Mouse (Mus musculus) lung, postnatal 0 days (tissue): ENCODE results near the gene Vmn1r19.

Experiments used
- CTCF ChIP-seq: IDR thresholded peaks from 2 replicates; pipeline ENCODE4 v1.5.1; 2016; ENCODE audit warnings: antibody characterized with exemption, mild to moderate bottlenecking
- EP300 ChIP-seq: IDR thresholded peaks from 2 replicates; pipeline ENCODE4 v1.6.1; 2016; ENCODE audit warnings: antibody characterized with exemption, mild to moderate bottlenecking, control low read depth

- TF ChIP-seq CTCF (no peak), EP300 (no peak)
These were observed 25.1 kb downstream of the Vmn1r19 start, which contains the start of gene Vmn1r20 for GRCm38 (mm10) chr6:57428630-57429029.
